Mouse (Mus musculus) spleen, adult 2 months (tissue): ENCODE results near the gene Hoga1. TPM values are rescaled to one million over a fixed set of nuclear protein-coding genes. Genes with fewer than 3 reads are reported as not detected.

Experiments used
- DNase-seq, 2 experiments: peaks; one replicate each; pipeline versions ENCODE4 v3.0.0 to v3.0.0-alpha.2; 2012 to 2021; ENCODE audit warnings: low spot score in 2 of 2, low read depth in 1 of 2
- H3K27ac ChIP-seq: fragments of 200-500 bp; 2 replicates; pipeline ENCODE4 v1.5.1; 2012; ENCODE audit warnings: low read length, inconsistent platforms; ENCODE audit not compliant: insufficient read depth
- H3K27me3 ChIP-seq: fragments of 200-500 bp; 2 replicates; pipeline ENCODE4 v1.6.1; 2012; ENCODE audit warnings: mild to moderate bottlenecking, moderate library complexity, low read length, inconsistent platforms; ENCODE audit not compliant: control insufficient read depth, insufficient read depth
- H3K36me3 ChIP-seq: fragments of 200-500 bp; 2 replicates; pipeline ENCODE4 v1.6.1; 2012; ENCODE audit warnings: mild to moderate bottlenecking, low read length, inconsistent platforms; ENCODE audit not compliant: control insufficient read depth, insufficient read depth
- H3K4me1 ChIP-seq: fragments of 200-500 bp; 2 replicates; pipeline ENCODE4 v1.6.1; 2011; ENCODE audit warnings: inconsistent platforms; ENCODE audit not compliant: control insufficient read depth, insufficient read depth, insufficient read length
- H3K4me3 ChIP-seq: fragments of 200-500 bp; 2 replicates; pipeline ENCODE4 v1.5.1; 2011; ENCODE audit warnings: mild to moderate bottlenecking, inconsistent platforms; ENCODE audit not compliant: insufficient read depth, insufficient read length; ENCODE audit errors: extremely low read depth
- CTCF ChIP-seq: fragments of 200-500 bp; IDR thresholded peaks from 2 replicates; pipeline ENCODE4 v1.5.1; 2011; ENCODE audit warnings: mild to moderate bottlenecking, inconsistent platforms; ENCODE audit not compliant: insufficient read depth, insufficient read length, insufficient replicate concordance; ENCODE audit errors: extremely low read depth
- POLR2A ChIP-seq: fragments of 200-500 bp; IDR thresholded peaks from 2 replicates; pipeline ENCODE4 v1.6.1; 2011; ENCODE audit warnings: low read depth, low read length, inconsistent platforms
- WGBS: fragments of 180-500 bp; shearing (Covaris S2); methylation state at CpG from one replicate; pipeline ENCODE4 v1.1.7; 2018; 5-methylcytosine and 5-hydroxymethylcytosine counted together
- polyA plus RNA-seq: library from polyadenylated mRNA; depleted of rRNA; stranded (reverse); fragments of >200 nt; gene quantifications from 2 replicates; pipeline ENCODE4 v1.2.3, GENCODE M21; 2012

Gene Hoga1
- polyA plus RNA-seq, 1 experiment: 2.0 TPM

- Histone ChIP-seq H3K27ac (no peak overlapping the region), H3K36me3 (no peaks in the 10 kb centered on the region), H3K4me3 (no peak overlapping the region), H3K27me3 (no peaks in the 10 kb centered on the region), H3K4me1 (peaks cover 8% of the 10 kb centered on the region; the same call in 1 of the 2 replicates)
- TF ChIP-seq CTCF (no peak), POLR2A (no peak)
- 75% methylated on average over 6 of the region's 6 CpGs for WGBS
- DNase-seq: no peak
These were observed 41.2 kb upstream of the Hoga1 start for GRCm38 (mm10) chr19:42004258-42004657.

DNA sequence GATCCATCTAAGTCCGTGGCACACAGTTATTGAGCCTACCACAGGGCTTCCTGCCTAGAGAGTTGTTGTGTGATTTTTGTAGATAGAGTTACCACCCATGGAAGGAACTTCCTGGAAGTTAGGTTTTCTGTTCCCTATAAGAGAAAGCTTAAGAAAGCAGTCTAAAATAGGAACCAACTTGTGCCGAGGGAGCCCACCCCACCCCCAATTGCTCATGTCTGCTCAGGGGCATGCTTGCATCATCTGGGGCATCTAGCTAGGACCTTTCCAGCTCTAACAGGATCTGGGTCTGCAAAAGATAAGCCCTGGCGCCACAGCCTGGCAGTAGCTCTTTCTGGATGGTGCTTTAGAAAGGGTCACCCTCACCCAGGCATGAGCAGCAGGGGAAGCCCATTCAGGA, 39.8 kb upstream of the Hoga1 start:
- Histone ChIP-seq H3K27ac (no peak overlapping the region), H3K36me3 (no peaks in the 10 kb centered on the region), H3K27me3 (no peaks in the 10 kb centered on the region), H3K4me1 (peaks cover 8% of the 10 kb centered on the region; the same call in 1 of the 2 replicates), H3K4me3 (no peak overlapping the region)
- DNase-seq: no peak
- WGBS: 9% methylated on average over 3 of the region's 3 CpGs
- TF ChIP-seq CTCF: no peak
- TF ChIP-seq POLR2A: no peak

GRCm38 (mm10) chr19:42006568-42006967, 38.8 kb upstream of the Hoga1 start:
- Histone ChIP-seq H3K36me3 (no peaks in the 10 kb centered on the region), H3K27me3 (no peaks in the 10 kb centered on the region), H3K27ac (no peak overlapping the region), H3K4me3 (no peak overlapping the region), H3K4me1 (peaks cover 8% of the 10 kb centered on the region; the same call in 1 of the 2 replicates)
- no peak for TF ChIP-seq POLR2A
- TF ChIP-seq CTCF: no peak
- WGBS: 86% methylated on average over 8 of the region's 8 CpGs
- DNase-seq: no peak

DNA sequence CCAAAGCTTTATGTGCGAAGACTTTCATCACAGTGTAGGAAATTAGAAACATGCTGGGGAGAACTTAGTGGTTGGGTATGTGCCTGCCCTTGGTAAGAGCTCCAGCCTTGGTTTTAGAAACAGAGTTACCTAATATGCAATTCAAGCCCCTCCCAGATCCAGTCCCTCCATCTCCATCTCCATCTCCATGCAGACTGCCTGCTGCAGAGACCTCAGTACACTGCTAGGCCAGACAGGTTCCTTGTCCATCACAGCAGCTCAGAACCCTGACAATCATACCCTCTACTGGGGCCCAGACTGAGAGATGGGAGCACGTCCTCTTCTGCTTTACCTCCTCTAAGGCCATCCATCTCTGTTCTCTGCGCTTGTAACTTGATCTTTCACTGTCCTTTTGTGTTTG, 36.8 kb upstream of the Hoga1 start:
- TF ChIP-seq CTCF (no peak), POLR2A (no peak)
- Histone ChIP-seq H3K4me1 (peaks cover 8% of the 10 kb centered on the region; the same call in 1 of the 2 replicates), H3K4me3 (no peak overlapping the region), H3K36me3 (no peaks in the 10 kb centered on the region), H3K27ac (no peak overlapping the region), H3K27me3 (no peaks in the 10 kb centered on the region)
- WGBS: 81% methylated on average over 3 of the region's 3 CpGs
- DNase-seq: no peak

DNA sequence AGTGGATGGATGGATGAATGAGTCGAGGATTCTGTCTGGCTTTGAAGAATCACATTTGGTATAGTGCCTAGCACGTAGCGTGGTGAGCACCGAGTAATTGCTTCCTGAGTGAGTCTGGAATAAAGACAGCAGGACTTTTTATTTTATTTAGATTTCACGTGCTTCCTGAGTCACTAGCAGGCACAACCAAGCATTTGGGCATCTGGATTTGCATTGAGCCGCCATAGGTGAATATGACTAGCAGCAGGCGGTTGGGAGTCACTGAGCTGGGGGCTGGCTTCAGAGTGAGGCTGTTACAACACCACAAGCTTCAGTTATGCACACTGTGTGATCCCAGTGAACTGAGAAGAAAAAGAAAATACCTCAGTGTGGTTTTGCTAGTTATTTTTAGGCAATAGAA, 36.3 kb upstream of the Hoga1 start:
- Histone ChIP-seq H3K27ac (no peak overlapping the region), H3K27me3 (no peaks in the 10 kb centered on the region), H3K4me1 (peaks cover 8% of the 10 kb centered on the region; the same call in 1 of the 2 replicates), H3K4me3 (no peak overlapping the region), H3K36me3 (no peaks in the 10 kb centered on the region)
- WGBS: 65% methylated on average over 7 of the region's 7 CpGs
- no peak for TF ChIP-seq CTCF
- no peak for TF ChIP-seq POLR2A
- DNase-seq: no peak

DNA sequence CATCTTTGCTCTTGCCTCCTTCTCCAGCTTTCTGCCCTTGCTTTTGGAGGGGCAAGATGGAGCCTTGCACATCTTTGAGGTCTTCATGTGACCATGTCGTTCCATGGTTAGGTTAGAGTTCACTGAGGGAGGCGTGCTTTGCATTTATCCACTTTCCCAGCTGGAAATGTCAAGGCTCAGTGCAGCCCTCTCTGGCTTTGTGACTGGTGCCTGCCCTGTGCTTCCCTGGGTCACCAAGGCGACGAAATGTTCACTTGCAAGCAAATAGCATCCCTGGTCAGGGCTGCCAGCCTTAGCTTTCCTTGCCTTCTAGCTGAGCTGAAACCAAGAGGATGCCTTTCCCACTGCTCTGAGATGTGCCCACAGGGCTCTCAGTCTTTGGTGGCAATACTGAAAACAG, 35.0 kb upstream of the Hoga1 start:
- Histone ChIP-seq H3K27me3 (no peaks in the 10 kb centered on the region), H3K36me3 (no peaks in the 10 kb centered on the region), H3K27ac (no peak overlapping the region), H3K4me1 (peaks cover 6% of the 10 kb centered on the region; the same call in 1 of the 2 replicates), H3K4me3 (no peak overlapping the region)
- 86% methylated on average over 4 of the region's 4 CpGs for WGBS
- no peak for TF ChIP-seq POLR2A
- no peak for TF ChIP-seq CTCF
- DNase-seq: no peak

DNA sequence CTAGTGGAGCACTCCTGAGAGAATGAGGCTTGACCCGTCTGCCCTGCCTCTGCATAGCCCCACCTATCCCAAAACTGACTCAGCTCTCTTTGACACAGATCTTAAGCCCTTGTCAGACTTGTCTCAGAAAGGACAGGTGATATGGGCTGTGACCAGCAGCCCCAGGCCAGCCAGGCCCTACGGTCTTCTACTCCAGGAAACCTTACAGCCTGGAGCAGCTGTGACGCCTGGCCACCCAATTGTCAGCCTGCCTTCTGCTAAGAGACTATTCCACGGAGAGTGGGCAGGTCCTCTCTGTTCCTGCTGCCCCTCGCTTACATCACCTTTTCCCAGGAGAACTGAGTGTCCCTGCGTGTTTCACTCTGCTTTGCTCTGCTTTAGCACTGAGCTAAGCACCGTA, 34.3 kb upstream of the Hoga1 start:
- no peaks in the 10 kb centered on the region for H3K27me3 ChIP-seq
- no peak for DNase-seq
- H3K27ac ChIP-seq: no peak overlapping the region
- H3K36me3 ChIP-seq: no peaks in the 10 kb centered on the region
- H3K4me3 ChIP-seq: no peak overlapping the region
- TF ChIP-seq CTCF (no peak), POLR2A (no peak)
- 0 out of 2 replicates have a peak, but pooled peaks cover 2% of the 10 kb centered on the region for H3K4me1 ChIP-seq
- WGBS: 92% methylated on average over 7 of the region's 7 CpGs
